Mouse (Mus musculus) forebrain, embryonic 11.5 days (tissue): ENCODE measurements around the gene Hmgxb4. TPM values are rescaled to one million over a fixed set of nuclear protein-coding genes. Genes with fewer than 3 reads are reported as not detected.

Experiments used
- ATAC-seq: fragments of 200-750 bp; cut with Nextera tagmentation; replicated peaks from 2 replicates; pipeline ENCODE4 v1.8.0; 2017; ENCODE audit warnings: moderate TSS enrichment; ENCODE audit not compliant: low FRiP score
- DNase-seq: peaks from one replicate; pipeline ENCODE4 v3.0.0-alpha.2; 2017; ENCODE audit warnings: low spot score
- H3K27ac ChIP-seq: fragments of 300-500 bp; sonication (generic); 2 replicates; pipeline ENCODE4 v1.5.1; 2014; ENCODE audit warnings: low read depth, low read length
- H3K27me3 ChIP-seq: fragments of 300-500 bp; sonication (generic); 2 replicates; pipeline ENCODE4 v1.6.1; 2014; ENCODE audit warnings: mild to moderate bottlenecking, low read length, mixed read lengths; ENCODE audit not compliant: control insufficient read depth, insufficient read depth
- H3K36me3 ChIP-seq: fragments of 300-500 bp; sonication (generic); 2 replicates; pipeline ENCODE4 v1.6.1; 2014; ENCODE audit warnings: mild to moderate bottlenecking, low read length, moderate library complexity, mixed read lengths; ENCODE audit not compliant: control insufficient read depth, insufficient read depth
- H3K4me1 ChIP-seq: fragments of 300-500 bp; sonication (generic); replicated peaks from 2 replicates; pipeline ENCODE4 v1.6.1; 2014; ENCODE audit warnings: low read length, mixed read lengths; ENCODE audit not compliant: control insufficient read depth, insufficient read depth
- H3K4me2 ChIP-seq: fragments of 300-500 bp; sonication (generic); 2 replicates; pipeline ENCODE4 v1.6.1; 2014; ENCODE audit warnings: low read depth, mild to moderate bottlenecking, low read length, moderate library complexity, mixed read lengths; ENCODE audit not compliant: severe bottlenecking
- H3K4me3 ChIP-seq: fragments of 300-500 bp; sonication (generic); 2 replicates; pipeline ENCODE4 v1.5.1; 2014; ENCODE audit warnings: low read depth, low read length
- H3K9ac ChIP-seq: fragments of 300-500 bp; sonication (generic); 2 replicates; pipeline ENCODE4 v1.6.1; 2014; ENCODE audit warnings: low read length
- H3K9me3 ChIP-seq: fragments of 300-500 bp; sonication (generic); 2 replicates; pipeline ENCODE4 v1.6.1; 2016; ENCODE audit warnings: low read length, mixed read lengths; ENCODE audit not compliant: control insufficient read depth
- WGBS: fragments of 180-500 bp; shearing (Covaris S2); extraction: QIAGEN DNeasy Blood & Tissue Kit; methylation state at CpG from one replicate; pipeline ENCODE4 v1.1.7; 2014; 5-methylcytosine and 5-hydroxymethylcytosine counted together
- polyA plus RNA-seq: library from polyadenylated mRNA; unstranded; fragments of >200 nt; fragmentation: Nextera tagmentation; extraction: Ambion mirVana; gene quantifications from 2 replicates; pipeline ENCODE4 v1.2.1, GENCODE M21; 2014

Gene Hmgxb4
- polyA plus RNA-seq, 1 experiment from 2014 or later, result 54.5 TPM

GRCm38 (mm10) chr8:74980060-74980710, 13.0 kb upstream of the Hmgxb4 start:
- H3K4me2 ChIP-seq, result no peak overlapping the region
- 69% methylated on average over 9 of the region's 9 CpGs for WGBS
- no peaks in the 10 kb centered on the region for H3K9me3 ChIP-seq
- ATAC-seq (0 out of 2 replicates have a peak, but pooled peaks have one; percentile 12), DNase-seq (no peak)
- no peaks in the 10 kb centered on the region for H3K27me3 ChIP-seq
- H3K9ac ChIP-seq, result no peak overlapping the region
- no peak overlapping the region for H3K4me3 ChIP-seq
- H3K27ac ChIP-seq, result no peak overlapping the region
- no peaks in the 10 kb centered on the region for H3K4me1 ChIP-seq
- no peaks in the 10 kb centered on the region for H3K36me3 ChIP-seq

- WGBS, result 3% methylated on average over 5 of the region's 5 CpGs
- Histone ChIP-seq H3K9me3 (no peaks in the 10 kb centered on the region), H3K27me3 (no peaks in the 10 kb centered on the region), H3K4me3 (no peak overlapping the region), H3K4me1 (no peaks in the 10 kb centered on the region), H3K36me3 (no peaks in the 10 kb centered on the region), H3K9ac (no peak overlapping the region), H3K27ac (no peak overlapping the region), H3K4me2 (no peak overlapping the region)
- peak; percentile 56; the same call in 1 of the 2 replicates for ATAC-seq
- peak; percentile 77 for DNase-seq
Measured at GRCm38 (mm10) chr8:74980711-74981062, 12.5 kb upstream of the Hmgxb4 start.

- WGBS, result 91% methylated on average over 6 of the region's 6 CpGs
- H3K27ac ChIP-seq, result no peak overlapping the region
- no peaks in the 10 kb centered on the region for H3K36me3 ChIP-seq
Measured at GRCm38 (mm10) chr8:74981809-74982208, 11.3 kb upstream of the Hmgxb4 start.

GRCm38 (mm10) chr8:74987436-74987835, 5.7 kb upstream of the Hmgxb4 start:
- no peaks in the 10 kb centered on the region for H3K9me3 ChIP-seq
- H3K27me3 ChIP-seq, result no peaks in the 10 kb centered on the region
- WGBS, result 84% methylated on average over 5 of the region's 5 CpGs
- H3K4me1 ChIP-seq, result no peaks in the 10 kb centered on the region
- no peak overlapping the region for H3K4me2 ChIP-seq
- ATAC-seq (no peak), DNase-seq (no peak)
- no peak overlapping the region for H3K27ac ChIP-seq
- H3K36me3 ChIP-seq, result no peaks in the 10 kb centered on the region
- no peak overlapping the region for H3K9ac ChIP-seq
- no peak overlapping the region for H3K4me3 ChIP-seq

More at GRCm38 (mm10) chr8:74981809-74982208, 11.3 kb upstream of the Hmgxb4 start:
- H3K4me1 ChIP-seq, result no peaks in the 10 kb centered on the region
- no peak overlapping the region for H3K9ac ChIP-seq
- H3K4me2 ChIP-seq, result no peak overlapping the region
- no peak overlapping the region for H3K4me3 ChIP-seq
- no peak for DNase-seq
- ATAC-seq, result no peak
- no peaks in the 10 kb centered on the region for H3K9me3 ChIP-seq
- no peaks in the 10 kb centered on the region for H3K27me3 ChIP-seq

GRCm38 (mm10) chr8:74990021-74990420, 3.1 kb upstream of the Hmgxb4 start:
- Histone ChIP-seq H3K27me3 (no peaks in the 10 kb centered on the region), H3K9ac (no peak overlapping the region), H3K4me3 (no peak overlapping the region), H3K4me1 (0 out of 2 replicates have a peak, but pooled peaks cover 3% of the 10 kb centered on the region), H3K9me3 (no peaks in the 10 kb centered on the region), H3K4me2 (no peak overlapping the region), H3K27ac (no peak overlapping the region), H3K36me3 (no peaks in the 10 kb centered on the region)
- 28% methylated on average over 15 of the region's 15 CpGs for WGBS
- no peak for ATAC-seq
- no peak for DNase-seq

- H3K4me2 ChIP-seq, result peak overlapping the region; percentile 64
- WGBS, result 1% methylated on average over 85 of the region's 111 CpGs
- ATAC-seq (peak; percentile 94), DNase-seq (peak; percentile 91)
- 0 out of 2 replicates have a peak, but pooled peaks cover 3% of the 10 kb centered on the region for H3K4me1 ChIP-seq
- H3K36me3 ChIP-seq, result peaks cover under 1% of the 10 kb centered on the region; the same call in 1 of the 2 replicates
- H3K4me3 ChIP-seq, result peak overlapping the region; percentile 90
- peak overlapping the region; percentile 93 for H3K27ac ChIP-seq
- H3K9me3 ChIP-seq, result no peaks in the 10 kb centered on the region
- H3K27me3 ChIP-seq, result no peaks in the 10 kb centered on the region
- H3K9ac ChIP-seq, result peak overlapping the region; percentile 100
Measured at GRCm38 (mm10) chr8:74993475-74994451, 607 bp downstream of the Hmgxb4 start.

- DNase-seq (no peak), ATAC-seq (peak; percentile 16; the same call in 1 of the 2 replicates)
- Histone ChIP-seq H3K9me3 (no peaks in the 10 kb centered on the region), H3K27me3 (no peaks in the 10 kb centered on the region), H3K27ac (peak overlapping the region; percentile 93; the same call in 1 of the 2 replicates), H3K36me3 (peaks cover 4% of the 10 kb centered on the region; the same call in 1 of the 2 replicates), H3K4me2 (peak overlapping the region; percentile 64), H3K4me3 (peak overlapping the region; percentile 90), H3K4me1 (0 out of 2 replicates have a peak, but pooled peaks cover 3% of the 10 kb centered on the region), H3K9ac (peak overlapping the region; percentile 100)
- WGBS, result 8% methylated on average over 7 of the region's 7 CpGs
Measured at GRCm38 (mm10) chr8:74994540-74994939, 1.4 kb downstream of the Hmgxb4 start.

- Histone ChIP-seq H3K4me1 (no peaks in the 10 kb centered on the region), H3K4me2 (no peak overlapping the region), H3K27me3 (no peaks in the 10 kb centered on the region), H3K27ac (no peak overlapping the region), H3K4me3 (no peak overlapping the region), H3K36me3 (peaks cover 23% of the 10 kb centered on the region), H3K9me3 (no peaks in the 10 kb centered on the region), H3K9ac (no peak overlapping the region)
- no peak for DNase-seq
- 91% methylated on average over 3 of the region's 3 CpGs for WGBS
- no peak for ATAC-seq
Measured at GRCm38 (mm10) chr8:75000431-75000830, 7.3 kb downstream of the Hmgxb4 start.
